25 mouse cellular contexts compared by ENCODE assay signal in the genomic region with DNA sequence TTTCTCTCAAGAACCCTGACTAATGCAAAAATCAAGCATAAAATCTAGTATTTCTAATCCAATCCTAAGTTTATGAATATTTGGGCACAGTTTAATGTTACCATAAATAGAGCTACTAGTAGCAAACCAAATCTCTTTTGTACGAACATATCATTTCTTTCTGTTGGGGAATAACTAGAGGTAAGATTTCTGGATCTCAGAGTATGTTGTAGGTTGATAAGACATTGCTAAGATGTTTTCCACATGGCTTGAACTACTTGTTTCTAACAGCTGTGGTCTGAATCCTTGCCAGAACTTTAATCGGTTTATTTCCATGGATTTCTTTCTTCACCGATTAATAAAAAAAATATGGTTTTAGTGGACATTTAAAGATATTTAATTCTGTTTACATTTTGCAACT.
"Had no signal": no experiment of that assay in that cellular context is flagged by ENCODE, and none has a peak within 500 bp of the region (broad histone marks: within the 10 kb centered on the region; RNA-seq: fewer than 3 reads in every experiment).

No protein-coding gene starts in this region.

- H3K4me3 ChIP-seq: gastrocnemius, adult 2 months; heart, embryonic 10.5 days; heart, embryonic 12.5 days; hindbrain, embryonic 10.5 days; hindbrain, embryonic 12.5 days; intestine, embryonic 15.5 days; limb, embryonic 12.5 days; limb, embryonic 15.5 days; liver, embryonic 12.5 days had no signal

- DNase-seq: gastrocnemius, adult 2 months; gastrocnemius, postnatal 10 days; gastrocnemius, postnatal 25 days; heart, adult 18-20 months; heart, postnatal 10 days; heart, postnatal 4 days; kidney, adult 18-20 months; kidney, adult 8-10 months; kidney, postnatal 10 days; kidney, postnatal 25 days; layer of hippocampus, adult 9-11 months; layer of hippocampus, postnatal 36 days; left cerebral cortex, postnatal 4 days had no signal

- H3K4me2 ChIP-seq: heart, embryonic 12.5 days; hindbrain, embryonic 12.5 days; hindbrain, embryonic 14.5 days; intestine, embryonic 15.5 days; limb, embryonic 12.5 days; limb, embryonic 15.5 days; liver, embryonic 12.5 days had no signal

- H3K9me3 ChIP-seq: heart, embryonic 10.5 days; heart, embryonic 12.5 days; hindbrain, embryonic 10.5 days; hindbrain, embryonic 12.5 days; intestine, embryonic 15.5 days; limb, embryonic 12.5 days; limb, embryonic 15.5 days; liver, embryonic 12.5 days had no signal

- H3K4me1 ChIP-seq: heart, embryonic 10.5 days; heart, embryonic 12.5 days; hindbrain, embryonic 10.5 days; hindbrain, embryonic 12.5 days; intestine, embryonic 15.5 days; limb, embryonic 12.5 days; limb, embryonic 15.5 days; liver, embryonic 12.5 days had no signal

- H3K27me3 ChIP-seq: heart, embryonic 12.5 days; hindbrain, embryonic 12.5 days; intestine, embryonic 15.5 days; limb, embryonic 12.5 days; limb, embryonic 15.5 days; liver, embryonic 12.5 days had no signal

- H3K27ac ChIP-seq: gastrocnemius, adult 2 months; heart, embryonic 10.5 days; hindbrain, embryonic 10.5 days; hindbrain, embryonic 12.5 days; hindbrain, embryonic 14.5 days; intestine, embryonic 15.5 days; limb, embryonic 12.5 days; limb, embryonic 15.5 days; liver, embryonic 12.5 days had no signal

- H3K9ac ChIP-seq: heart, embryonic 12.5 days; hindbrain, embryonic 12.5 days; hindbrain, embryonic 14.5 days; intestine, embryonic 15.5 days; limb, embryonic 12.5 days; limb, embryonic 15.5 days; liver, embryonic 12.5 days had no signal

- H3K36me3 ChIP-seq: heart, embryonic 10.5 days; heart, embryonic 12.5 days; hindbrain, embryonic 10.5 days; hindbrain, embryonic 12.5 days; intestine, embryonic 15.5 days; limb, embryonic 12.5 days; limb, embryonic 15.5 days; liver, embryonic 12.5 days had no signal

- ATAC-seq: hindbrain, embryonic 16.5 days; inflammation-experienced regulatory T-cells, adult 6 months; intestine, embryonic 15.5 days; intestine, postnatal 0 days; liver, embryonic 12.5 days had no signal
